Mouse (Mus musculus): ENCODE data around the gene Klrk1.
"Not testable (repeated sequence)": the region's sequence is repeated elsewhere in the genome, so short reads cannot be mapped to it uniquely, and the experiment has no call there.

GRCm38 (mm10) chr6:129644054-129644453 lies 20.4 kb upstream of the Klrk1 start:
- not testable (repeated sequence) for TF ChIP-seq POLR2A (IDR thresholded peaks at IDR 0.05; ENCODE audit: insufficient read depth, low read length); CTCF (IDR thresholded peaks at IDR 0.05; ENCODE audit: low read depth, low read length); EP300 (IDR thresholded peaks at IDR 0.05; ENCODE audit: insufficient read depth, low read depth, low read length)

Measured in ES-Bruce4 (cell line).